Mouse (Mus musculus) C2C12 (cell line): ENCODE measurements around the gene Ces1d. TPM values are rescaled to one million over a fixed set of nuclear protein-coding genes. Genes with fewer than 3 reads are reported as not detected.
"Not testable (repeated sequence)": the region's sequence is repeated elsewhere in the genome, so short reads cannot be mapped to it uniquely, and the experiment has no call there.

Experiments used
- H3K27me3 ChIP-seq: one replicate; pipeline ENCODE4 v1.6.1; 2011; ENCODE audit not compliant: control insufficient read depth, insufficient read depth, insufficient read length
- H3K36me3 ChIP-seq: one replicate; pipeline ENCODE4 v1.6.1; 2011; ENCODE audit not compliant: control insufficient read depth, insufficient read depth
- H3K4me3 ChIP-seq: one replicate; pipeline ENCODE4 v1.5.1; 2011; ENCODE audit warnings: mild to moderate bottlenecking, control low read depth; ENCODE audit not compliant: poor library complexity, insufficient read depth, severe bottlenecking
- H3K79me2 ChIP-seq: one replicate; pipeline ENCODE4 v1.6.1; 2011; ENCODE audit not compliant: control insufficient read depth, insufficient read depth
- H3K79me3 ChIP-seq: one replicate; pipeline ENCODE4 v1.6.1; 2011; ENCODE audit warnings: low read depth, control low read depth
- H3ac ChIP-seq: one replicate; pipeline ENCODE3; 2011; ENCODE audit warnings: low read depth; ENCODE audit not compliant: control insufficient read depth, insufficient read length
- CEBPB ChIP-seq: IDR thresholded peaks from one replicate; pipeline ENCODE4 v1.6.1; 2011; ENCODE audit warnings: low read depth, mild to moderate bottlenecking, control low read depth, moderate library complexity
- CTCF ChIP-seq: IDR thresholded peaks from one replicate; pipeline ENCODE4 v1.5.1; 2011; ENCODE audit not compliant: control insufficient read depth, insufficient read depth, insufficient read length
- FOSL1 ChIP-seq: IDR thresholded peaks from one replicate; pipeline ENCODE4 v1.8.0; 2011; ENCODE audit warnings: mild to moderate bottlenecking, low read length; ENCODE audit not compliant: poor library complexity, insufficient read depth, severe bottlenecking
- MAX ChIP-seq: IDR thresholded peaks from one replicate; pipeline ENCODE4 v1.6.1; 2011; ENCODE audit warnings: mild to moderate bottlenecking, control low read depth
- MYOD1 ChIP-seq: IDR thresholded peaks from one replicate; pipeline ENCODE4 v1.6.1; 2011; ENCODE audit warnings: low read depth; ENCODE audit not compliant: control insufficient read depth, insufficient read length
- MYOG ChIP-seq: IDR thresholded peaks from one replicate; pipeline ENCODE4 v1.6.1; 2011; ENCODE audit not compliant: control insufficient read depth, insufficient read length; ENCODE audit errors: extremely low read depth
- USF1 ChIP-seq: IDR thresholded peaks from one replicate; pipeline ENCODE4 v1.6.1; 2011; ENCODE audit warnings: low read depth, mild to moderate bottlenecking, control low read depth, moderate library complexity
- polyA plus RNA-seq: library from polyadenylated mRNA; unstranded; fragments of >200 nt; fragmentation: generic; extraction: Trizol; gene quantifications from one replicate; pipeline ENCODE4 v1.2.1, GENCODE M21; 2012; ENCODE audit warnings: missing spikeins

Ces1d gene
- polyA plus RNA-seq, 1 experiment: not detected

DNA sequence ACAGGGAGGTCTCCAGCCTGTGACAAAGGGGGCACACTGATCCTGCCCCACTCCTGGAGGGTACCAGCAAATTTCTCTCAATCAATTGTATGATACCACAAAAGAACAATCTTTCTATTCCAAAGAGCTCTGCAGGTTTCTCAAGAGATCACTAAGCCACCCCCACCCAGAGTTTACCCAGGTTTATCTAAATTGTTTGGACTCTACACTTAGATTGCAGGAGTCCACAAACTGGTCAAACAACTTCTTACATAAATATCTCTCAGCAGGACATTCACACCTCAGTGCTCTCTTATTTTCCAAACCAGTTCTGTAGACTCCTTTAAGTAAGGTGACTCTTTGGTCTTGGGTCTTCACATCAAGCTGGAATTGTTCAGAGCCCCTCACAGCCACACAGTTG is 31.8 kb upstream of the Ces1d start, which contains the start of gene Ces1e:
Ces1e (minus strand) TSS at position 174 of the 400 bp plus-strand sequence.
- Histone ChIP-seq H3ac (no peak within 1 kb of the TSS), H3K27me3 (no peaks in the 10 kb centered on the region), H3K4me3 (no peak within 1 kb of the TSS), H3K79me2 (no peaks in the 10 kb centered on the region), H3K79me3 (no peaks in the 10 kb centered on the region), H3K36me3 (no peaks in the 10 kb centered on the region)
- TF ChIP-seq USF1: no peak
- no peak for TF ChIP-seq MAX
- TF ChIP-seq FOSL1: no peak
- no peak for TF ChIP-seq CEBPB
- TF ChIP-seq MYOD1: no peak
- TF ChIP-seq MYOG: no peak
- TF ChIP-seq CTCF: no peak

- H3K27me3 ChIP-seq: no peaks in the 10 kb centered on the region
- no peaks in the 10 kb centered on the region for H3K79me3 ChIP-seq
- no peaks in the 10 kb centered on the region for H3K79me2 ChIP-seq
- H3ac ChIP-seq: no peak overlapping the region
- no peaks in the 10 kb centered on the region for H3K36me3 ChIP-seq
- no peak for TF ChIP-seq FOSL1
- TF ChIP-seq USF1: no peak
- no peak for TF ChIP-seq MYOD1
- TF ChIP-seq MAX: no peak
- TF ChIP-seq MYOG: no peak
- TF ChIP-seq CEBPB: no peak
- TF ChIP-seq CTCF: no peak
- no peak overlapping the region for H3K4me3 ChIP-seq
Observed at GRCm38 (mm10) chr8:93228673-93229370, 31.2 kb upstream of the Ces1d start.

GRCm38 (mm10) chr8:93226471-93226870 is 28.8 kb upstream of the Ces1d start:
- H3ac ChIP-seq, H3K79me2 ChIP-seq, H3K4me3 ChIP-seq, H3K79me3 ChIP-seq, H3K27me3 ChIP-seq, H3K36me3 ChIP-seq: not testable (repeated sequence)

DNA sequence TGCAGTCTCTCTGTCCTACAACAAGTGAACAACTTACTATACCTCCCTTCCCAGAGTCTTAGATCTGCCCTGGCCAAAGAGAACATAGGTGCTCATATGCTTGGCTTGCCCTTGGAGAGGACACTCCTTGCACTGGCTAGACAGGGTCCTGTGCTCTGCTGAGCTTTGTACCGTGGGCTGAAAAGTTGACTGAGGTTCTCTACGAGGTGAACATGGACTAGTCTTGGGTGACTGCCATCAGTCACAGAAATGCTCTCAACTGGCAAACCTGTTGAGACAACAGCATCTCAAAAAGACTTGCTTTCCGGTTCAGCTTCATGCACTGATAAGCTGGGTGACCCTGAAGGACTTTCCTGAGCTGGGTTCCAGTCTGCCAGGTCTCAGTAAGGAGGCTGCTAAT is 24.3 kb upstream of the Ces1d start:
- H3K36me3 ChIP-seq: no peaks in the 10 kb centered on the region
- H3K79me2 ChIP-seq: no peaks in the 10 kb centered on the region
- no peaks in the 10 kb centered on the region for H3K79me3 ChIP-seq
- H3K27me3 ChIP-seq: no peaks in the 10 kb centered on the region
- H3ac ChIP-seq: no peak overlapping the region
- TF ChIP-seq USF1: no peak
- TF ChIP-seq FOSL1: no peak
- TF ChIP-seq MAX: no peak
- TF ChIP-seq MYOG: no peak
- no peak for TF ChIP-seq MYOD1
- no peak for TF ChIP-seq CEBPB
- TF ChIP-seq CTCF: no peak
- no peak overlapping the region for H3K4me3 ChIP-seq

- no peaks in the 10 kb centered on the region for H3K79me3 ChIP-seq
- no peaks in the 10 kb centered on the region for H3K36me3 ChIP-seq
- TF ChIP-seq MYOD1 (no peak), CTCF (no peak), MYOG (no peak), MAX (no peak), FOSL1 (no peak), CEBPB (no peak), USF1 (no peak)
- no peak overlapping the region for H3ac ChIP-seq
- H3K79me2 ChIP-seq: no peaks in the 10 kb centered on the region
- no peaks in the 10 kb centered on the region for H3K27me3 ChIP-seq
- no peak overlapping the region for H3K4me3 ChIP-seq
Observed at GRCm38 (mm10) chr8:93217867-93218266, 20.2 kb upstream of the Ces1d start.

DNA sequence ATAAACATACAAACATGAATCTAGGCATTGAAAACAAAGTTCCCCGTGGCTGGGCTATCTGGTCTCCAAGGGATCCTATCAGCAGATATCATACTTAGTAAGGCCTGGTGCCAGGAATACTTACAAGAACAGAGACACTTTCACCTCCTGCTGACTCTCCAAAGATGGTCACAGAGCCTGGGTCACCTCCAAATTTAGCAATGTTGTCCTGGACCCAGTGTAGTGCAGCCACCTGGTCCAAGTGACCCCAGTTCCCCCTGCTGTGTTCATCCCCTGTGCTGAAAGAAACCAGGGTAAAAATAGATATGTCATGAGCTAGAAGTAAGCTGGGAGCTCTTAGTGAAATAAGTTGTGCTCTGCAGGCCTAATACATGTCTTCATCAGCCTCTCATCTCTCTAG is 19.7 kb upstream of the Ces1d start:
- Histone ChIP-seq H3K27me3 (no peaks in the 10 kb centered on the region), H3K36me3 (no peaks in the 10 kb centered on the region), H3K4me3 (no peak overlapping the region), H3ac (no peak overlapping the region), H3K79me3 (no peaks in the 10 kb centered on the region), H3K79me2 (no peaks in the 10 kb centered on the region)
- TF ChIP-seq CTCF: no peak
